Mouse (Mus musculus): Measurements from ENCODE around the gene Sfxn5. TPM values are rescaled to one million over a fixed set of nuclear protein-coding genes. Genes with fewer than 3 reads are reported as not detected.

The Sfxn5 gene
- polyA plus RNA-seq (2012; rRNA removed) = 0.63 and 1.0 TPM in 2 replicates

- TF ChIP-seq POLR2A (IDR thresholded peaks at IDR 0.05; ENCODE audit: low read depth, low read length) (no peak; the same call in none of the 2 replicates), CTCF (IDR thresholded peaks at IDR 0.05; ENCODE audit: extremely low read depth, insufficient read length, insufficient replicate concordance, low read depth, low read length) (no peak)
- Histone ChIP-seq H3K27ac (ENCODE audit: insufficient read depth, low read depth, low read length) (peak within 1 kb of the TSS; percentile 61), H3K4me1 (ENCODE audit: control insufficient read depth, insufficient read depth, insufficient read length, low read length) (no peaks in the 10 kb centered on the region), H3K4me3 (ENCODE audit: low read depth, low read length) (peak within 1 kb of the TSS; percentile 73), H3K36me3 (ENCODE audit: control insufficient read depth, insufficient read depth, low read length) (no peaks in the 10 kb centered on the region), H3K27me3 (ENCODE audit: control insufficient read depth, insufficient read depth, low read length) (0 out of 2 replicates have a peak, but pooled peaks cover 3% of the 10 kb centered on the region)
- whole genome bisulfite sequencing = under 1% methylated on average over 49 of the region's 49 CpGs
These were observed at the start of gene Sfxn5 for GRCm38 (mm10) chr6:85333000-85333669. Sfxn5 (minus strand) TSS chr6:85333422.

DNA sequence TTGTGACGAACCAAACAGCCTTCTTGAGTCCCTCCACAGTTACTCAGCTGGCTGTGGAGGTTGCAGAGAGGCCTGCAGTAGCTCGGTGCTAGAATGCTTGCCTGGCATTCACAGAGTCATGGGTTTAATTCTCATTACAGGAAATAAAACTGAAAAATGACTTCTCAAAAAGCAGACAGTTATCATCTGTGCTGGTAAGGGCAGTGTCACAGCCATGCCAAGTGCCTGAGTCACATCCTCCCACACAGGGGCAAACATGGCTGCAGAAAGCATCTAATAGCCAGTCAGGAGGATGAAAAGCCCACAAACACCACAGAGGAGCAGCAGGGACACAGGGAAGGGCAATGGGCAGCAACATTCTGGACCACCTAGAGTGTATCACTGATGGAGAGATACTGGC, 49.6 kb upstream of the Sfxn5 start:
- Histone ChIP-seq H3K27me3 (ENCODE audit: control insufficient read depth, insufficient read depth, low read length) (peaks cover 2% of the 10 kb centered on the region; the same call in 1 of the 2 replicates), H3K4me3 (ENCODE audit: low read depth, low read length) (no peak overlapping the region), H3K27ac (ENCODE audit: insufficient read depth, low read depth, low read length) (no peak overlapping the region), H3K4me1 (ENCODE audit: control insufficient read depth, insufficient read depth, insufficient read length, low read length) (no peaks in the 10 kb centered on the region), H3K36me3 (ENCODE audit: control insufficient read depth, insufficient read depth, low read length) (no peaks in the 10 kb centered on the region)
- no peak for TF ChIP-seq POLR2A (IDR thresholded peaks at IDR 0.05; ENCODE audit: low read depth, low read length)
- no peak for TF ChIP-seq CTCF (IDR thresholded peaks at IDR 0.05; ENCODE audit: extremely low read depth, insufficient read length, insufficient replicate concordance, low read depth, low read length)
- WGBS = 81% methylated on average over 2 of the region's 2 CpGs

GRCm38 (mm10) chr6:85381648-85382020, 48.4 kb upstream of the Sfxn5 start:
- no peak overlapping the region for H3K27ac ChIP-seq (ENCODE audit: insufficient read depth, low read depth, low read length)
- no peaks in the 10 kb centered on the region for H3K36me3 ChIP-seq (ENCODE audit: control insufficient read depth, insufficient read depth, low read length)
- H3K27me3 ChIP-seq (ENCODE audit: control insufficient read depth, insufficient read depth, low read length) = peaks cover 2% of the 10 kb centered on the region; the same call in 1 of the 2 replicates
- H3K4me1 ChIP-seq (ENCODE audit: control insufficient read depth, insufficient read depth, insufficient read length, low read length) = no peaks in the 10 kb centered on the region
- no peak overlapping the region for H3K4me3 ChIP-seq (ENCODE audit: low read depth, low read length)
- 86% methylated on average over 10 of the region's 10 CpGs for WGBS
- no peak for TF ChIP-seq CTCF (IDR thresholded peaks at IDR 0.05; ENCODE audit: extremely low read depth, insufficient read length, insufficient replicate concordance, low read depth, low read length)
- no peak for TF ChIP-seq POLR2A (IDR thresholded peaks at IDR 0.05; ENCODE audit: low read depth, low read length)

GRCm38 (mm10) chr6:85380901-85381647, 47.9 kb upstream of the Sfxn5 start:
- H3K4me3 ChIP-seq (ENCODE audit: low read depth, low read length) = no peak overlapping the region
- H3K27ac ChIP-seq (ENCODE audit: insufficient read depth, low read depth, low read length) = no peak overlapping the region
- H3K27me3 ChIP-seq (ENCODE audit: control insufficient read depth, insufficient read depth, low read length) = peaks cover 2% of the 10 kb centered on the region; the same call in 1 of the 2 replicates
- H3K36me3 ChIP-seq (ENCODE audit: control insufficient read depth, insufficient read depth, low read length) = no peaks in the 10 kb centered on the region
- H3K4me1 ChIP-seq (ENCODE audit: control insufficient read depth, insufficient read depth, insufficient read length, low read length) = no peaks in the 10 kb centered on the region
- TF ChIP-seq CTCF (IDR thresholded peaks at IDR 0.05; ENCODE audit: extremely low read depth, insufficient read length, insufficient replicate concordance, low read depth, low read length) (no peak), POLR2A (IDR thresholded peaks at IDR 0.05; ENCODE audit: low read depth, low read length) (no peak)
- WGBS = 45% methylated on average over 17 of the region's 17 CpGs

- TF ChIP-seq POLR2A (IDR thresholded peaks at IDR 0.05; ENCODE audit: low read depth, low read length) (no peak), CTCF (IDR thresholded peaks at IDR 0.05; ENCODE audit: extremely low read depth, insufficient read length, insufficient replicate concordance, low read depth, low read length) (peak; percentile 76; the same call in 1 of the 2 replicates)
- no peaks in the 10 kb centered on the region for H3K4me1 ChIP-seq (ENCODE audit: control insufficient read depth, insufficient read depth, insufficient read length, low read length)
- H3K36me3 ChIP-seq (ENCODE audit: control insufficient read depth, insufficient read depth, low read length) = no peaks in the 10 kb centered on the region
These were observed 47.1 kb upstream of the Sfxn5 start for GRCm38 (mm10) chr6:85380201-85380900.

DNA sequence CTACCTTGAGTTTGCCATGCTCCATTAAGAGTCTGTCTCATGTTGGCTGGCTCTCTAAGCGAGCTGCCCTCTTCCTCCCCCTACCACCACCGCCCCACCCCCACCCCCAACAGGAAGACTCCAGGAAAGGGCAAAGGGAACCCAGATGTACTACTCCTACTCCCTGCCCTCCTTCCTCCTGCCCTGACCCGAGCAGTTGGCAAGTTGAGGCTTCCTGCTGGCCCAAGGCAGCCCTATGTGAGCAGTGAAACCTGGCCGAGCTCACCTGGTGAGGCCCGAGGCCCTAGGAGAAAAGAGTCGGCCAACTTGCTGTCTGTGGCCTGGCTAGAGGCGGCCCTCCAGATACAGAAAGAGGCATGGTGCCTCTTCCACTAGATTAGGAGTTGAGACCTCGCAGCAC, 45.4 kb upstream of the Sfxn5 start:
- 69% methylated on average over 8 of the region's 8 CpGs for WGBS
- no peaks in the 10 kb centered on the region for H3K36me3 ChIP-seq (ENCODE audit: control insufficient read depth, insufficient read depth, low read length)
- no peak for TF ChIP-seq POLR2A (IDR thresholded peaks at IDR 0.05; ENCODE audit: low read depth, low read length)
- no peak for TF ChIP-seq CTCF (IDR thresholded peaks at IDR 0.05; ENCODE audit: extremely low read depth, insufficient read length, insufficient replicate concordance, low read depth, low read length)
- no peak overlapping the region for H3K4me3 ChIP-seq (ENCODE audit: low read depth, low read length)
- no peak overlapping the region for H3K27ac ChIP-seq (ENCODE audit: insufficient read depth, low read depth, low read length)
- H3K4me1 ChIP-seq (ENCODE audit: control insufficient read depth, insufficient read depth, insufficient read length, low read length) = peaks cover 6% of the 10 kb centered on the region; the same call in 1 of the 2 replicates
- H3K27me3 ChIP-seq (ENCODE audit: control insufficient read depth, insufficient read depth, low read length) = peaks cover 2% of the 10 kb centered on the region; the same call in 1 of the 2 replicates

More at GRCm38 (mm10) chr6:85380201-85380900, 47.1 kb upstream of the Sfxn5 start:
- no peak overlapping the region for H3K4me3 ChIP-seq (ENCODE audit: low read depth, low read length)
- H3K27me3 ChIP-seq (ENCODE audit: control insufficient read depth, insufficient read depth, low read length) = peaks cover 2% of the 10 kb centered on the region; the same call in 1 of the 2 replicates
- WGBS = 24% methylated on average over 10 of the region's 10 CpGs
- H3K27ac ChIP-seq (ENCODE audit: insufficient read depth, low read depth, low read length) = no peak overlapping the region

All from small intestine, adult 2 months (tissue).